Mouse (Mus musculus) ovary, postnatal 36 days (tissue): ENCODE results near the gene Agtr1a.
A peak's percentile ranks its signal among the peaks of the same experiment; 100 is the strongest.

ENCODE experiments used
- DNase-seq: peaks from one replicate; pipeline ENCODE4 v3.0.0; 2022; ENCODE audit warnings: low spot score, mixed read lengths

Gene Agtr1a

DNA sequence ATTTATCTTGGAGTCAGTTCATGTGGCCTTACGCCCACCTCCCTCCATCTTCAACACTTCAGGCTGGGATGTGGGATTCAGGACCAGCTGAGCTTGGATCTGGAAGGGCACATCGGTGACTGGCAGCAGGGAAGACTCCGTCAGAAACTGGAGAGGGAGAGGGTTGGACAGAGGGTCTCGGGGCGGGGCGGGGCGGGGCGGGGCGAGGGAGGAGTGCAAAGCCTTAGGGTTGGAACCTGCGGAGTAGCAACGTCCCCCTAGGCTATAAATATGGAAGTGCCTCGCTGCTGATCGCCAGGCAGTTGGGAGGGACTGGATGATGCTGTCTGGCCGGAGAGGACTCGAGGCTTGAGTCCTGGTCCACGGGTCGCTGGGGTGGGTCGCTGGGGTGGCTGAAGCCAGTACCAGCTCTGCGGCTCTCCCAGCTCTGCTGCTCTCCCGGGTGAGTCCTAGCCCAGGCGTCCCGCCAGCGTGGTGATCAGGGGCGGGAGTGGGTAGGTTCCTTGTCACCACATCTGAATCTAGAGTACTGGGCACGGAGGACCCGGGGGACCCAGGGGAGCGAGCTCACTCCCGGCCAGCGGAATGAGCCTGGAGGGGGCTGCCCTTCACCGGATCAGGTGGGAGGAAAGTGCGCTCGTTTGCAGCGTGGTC is at the start of gene Agtr1a:
TSS of gene Agtr1a (plus strand) at position 294 of the 654 bp plus-strand sequence.
- DNase-seq, result peak; percentile 52

GRCm38 (mm10) chr13:30310221-30310620 is 26.0 kb upstream of the Agtr1a start:
- no peak for DNase-seq

DNA sequence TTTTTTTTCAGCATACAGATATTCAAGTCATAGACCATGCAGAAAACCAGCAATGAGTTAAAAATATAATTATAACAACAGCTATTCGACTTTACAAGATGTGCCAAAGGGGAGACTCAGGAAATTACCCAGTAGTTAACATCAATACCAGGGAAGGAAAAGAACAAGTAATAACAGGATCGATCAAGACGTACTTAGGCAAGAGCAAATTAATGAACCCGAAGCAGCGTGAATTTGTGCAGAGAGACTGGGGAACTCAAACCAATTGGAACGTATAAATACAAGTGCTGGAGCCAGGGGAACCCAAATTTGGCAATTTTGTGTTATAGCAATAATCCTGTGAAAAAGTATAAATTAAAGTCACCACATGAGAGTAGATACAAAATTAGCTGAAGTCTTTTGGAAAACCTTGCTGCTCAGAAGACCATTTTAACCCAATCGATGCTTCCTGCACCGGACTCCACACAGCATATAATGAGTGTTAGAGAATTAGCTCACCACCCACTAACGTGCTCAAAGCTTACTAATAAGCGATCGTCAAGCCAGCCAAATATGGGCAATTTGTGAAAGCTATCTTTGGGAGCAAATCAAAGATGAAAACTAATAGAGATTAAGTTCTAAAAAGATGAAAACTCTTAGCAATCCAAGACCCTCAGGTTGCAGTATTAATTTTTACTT is 11.4 kb upstream of the Agtr1a start:
- DNase-seq, result no peak

DNA sequence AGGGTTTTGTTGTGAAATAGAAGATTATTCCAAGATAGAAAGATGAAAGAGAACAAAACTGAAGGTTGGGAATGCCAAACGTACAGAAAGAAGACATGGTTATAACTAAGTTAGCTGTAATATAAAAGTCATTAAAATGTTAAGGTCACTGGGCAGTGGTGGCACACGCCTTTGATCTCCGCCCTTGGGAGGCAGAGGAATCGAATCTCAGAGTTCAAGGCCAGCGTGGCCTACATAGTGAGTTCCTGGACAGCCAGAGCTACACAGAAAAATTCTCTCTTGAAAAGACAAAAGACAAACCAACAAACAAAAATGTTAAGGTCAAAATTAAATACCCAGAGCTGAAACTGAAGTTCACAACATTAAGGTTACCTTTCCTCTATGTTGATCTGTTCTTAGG is 5.2 kb upstream of the Agtr1a start:
- DNase-seq, result no peak

DNA sequence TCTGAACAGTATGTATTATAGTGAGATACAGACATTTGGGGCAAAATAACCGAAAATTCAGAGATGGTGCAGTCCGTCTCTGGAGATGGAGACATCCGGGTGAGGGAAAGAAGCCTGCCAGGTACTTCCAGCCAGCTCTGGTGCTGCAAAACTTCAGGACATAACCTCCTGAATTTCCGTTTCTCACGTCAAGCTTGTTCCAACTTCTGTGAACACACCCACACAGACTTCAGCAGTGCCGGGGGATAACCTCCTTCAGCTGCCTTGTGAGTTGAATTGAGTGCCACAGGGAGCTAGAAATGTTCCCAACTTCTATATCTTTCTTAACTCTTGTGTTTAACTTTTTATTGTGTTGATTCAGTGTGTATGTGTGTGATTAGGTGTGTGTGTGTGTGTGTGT is 4.4 kb upstream of the Agtr1a start:
- no peak for DNase-seq

GRCm38 (mm10) chr13:30332581-30332980 is 3.7 kb upstream of the Agtr1a start:
- DNase-seq, result no peak

GRCm38 (mm10) chr13:30334667-30335066 is 1.6 kb upstream of the Agtr1a start:
- no peak for DNase-seq

DNA sequence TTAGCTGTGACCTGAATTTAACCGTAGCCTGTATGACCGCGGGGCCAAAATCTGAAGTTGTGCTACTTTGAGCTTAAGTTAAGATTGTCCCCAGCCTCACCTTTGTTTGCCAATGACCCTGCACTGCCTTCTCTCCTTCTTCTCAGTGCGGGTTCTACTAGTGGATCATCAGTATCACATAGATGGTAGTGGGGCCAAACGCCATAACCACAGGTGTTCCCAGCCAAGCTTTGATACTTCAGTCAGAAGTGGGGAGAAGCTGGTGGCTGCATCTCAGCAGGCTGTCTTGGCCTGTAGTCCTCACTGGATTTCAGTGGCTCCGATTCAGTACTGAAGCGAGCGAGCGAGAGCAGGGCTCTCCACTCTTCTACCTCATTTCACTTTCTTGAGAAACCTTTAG is 672 bp downstream of the Agtr1a start:
- no peak for DNase-seq

DNA sequence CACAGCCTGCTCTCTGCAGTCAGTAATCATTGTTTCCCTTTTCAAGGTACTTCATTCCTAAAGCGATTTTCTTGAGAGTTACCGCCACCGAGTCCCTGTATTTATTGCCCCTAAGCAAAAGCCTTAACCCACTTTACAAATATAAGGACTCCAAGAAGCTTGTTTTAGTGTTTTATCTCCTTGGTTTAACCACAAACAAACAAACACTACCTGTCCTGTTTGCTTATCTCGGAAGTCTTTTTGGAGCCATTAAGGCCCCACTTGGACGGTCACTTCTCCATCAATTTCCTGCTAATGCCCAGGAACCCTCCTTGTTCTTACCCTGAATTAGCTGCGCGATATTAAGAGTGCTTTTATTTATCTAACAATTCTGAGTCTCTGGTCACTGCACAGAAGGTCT is 1.4 kb downstream of the Agtr1a start:
- no peak for DNase-seq

- no peak for DNase-seq
Measured at GRCm38 (mm10) chr13:30338576-30338975, 2.3 kb downstream of the Agtr1a start.

- DNase-seq, result no peak
Measured at GRCm38 (mm10) chr13:30339927-30340326, 3.7 kb downstream of the Agtr1a start.

DNA sequence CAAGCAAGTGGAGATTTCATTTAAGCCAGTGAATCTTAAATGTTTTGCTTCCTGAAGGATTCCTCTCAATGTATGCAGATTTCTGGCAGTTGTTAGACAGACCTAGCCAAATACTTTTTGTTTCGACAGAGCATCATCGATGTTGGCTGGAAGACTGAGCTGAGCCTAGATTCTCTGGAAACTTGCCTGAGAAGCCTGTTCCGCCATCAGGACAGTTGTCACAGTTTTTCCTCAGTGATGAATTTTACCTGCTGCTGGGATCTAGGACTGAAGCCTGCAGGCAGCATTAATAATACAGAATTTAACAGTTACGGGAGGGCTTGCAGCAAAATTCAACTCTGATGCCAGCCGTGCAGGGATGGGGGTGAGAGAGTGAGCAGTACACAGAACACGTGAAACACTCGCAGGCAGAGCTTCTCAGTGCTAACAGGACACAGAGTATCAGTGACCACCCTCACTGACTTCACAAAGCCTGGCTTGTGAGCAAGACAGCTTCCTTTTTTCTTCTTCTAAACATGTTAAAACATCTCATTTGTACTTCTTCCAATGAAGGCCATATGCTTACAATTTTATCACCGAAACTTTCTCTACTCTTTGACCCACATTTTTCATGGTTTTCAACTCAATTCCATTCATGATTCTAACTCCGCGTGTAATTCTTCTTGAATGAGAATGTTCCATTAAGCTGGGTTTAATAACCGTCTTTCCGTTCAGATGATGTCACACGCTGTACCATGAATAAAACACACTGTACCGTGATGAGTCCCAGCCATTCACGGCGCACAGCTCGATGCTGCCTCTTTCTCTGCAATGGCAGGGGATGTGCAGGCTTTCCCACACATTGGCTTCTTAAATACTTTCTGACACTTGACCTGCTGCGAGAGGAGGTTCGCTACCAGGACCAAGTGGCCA is 6.0 kb downstream of the Agtr1a start:
- DNase-seq, result no peak

DNA sequence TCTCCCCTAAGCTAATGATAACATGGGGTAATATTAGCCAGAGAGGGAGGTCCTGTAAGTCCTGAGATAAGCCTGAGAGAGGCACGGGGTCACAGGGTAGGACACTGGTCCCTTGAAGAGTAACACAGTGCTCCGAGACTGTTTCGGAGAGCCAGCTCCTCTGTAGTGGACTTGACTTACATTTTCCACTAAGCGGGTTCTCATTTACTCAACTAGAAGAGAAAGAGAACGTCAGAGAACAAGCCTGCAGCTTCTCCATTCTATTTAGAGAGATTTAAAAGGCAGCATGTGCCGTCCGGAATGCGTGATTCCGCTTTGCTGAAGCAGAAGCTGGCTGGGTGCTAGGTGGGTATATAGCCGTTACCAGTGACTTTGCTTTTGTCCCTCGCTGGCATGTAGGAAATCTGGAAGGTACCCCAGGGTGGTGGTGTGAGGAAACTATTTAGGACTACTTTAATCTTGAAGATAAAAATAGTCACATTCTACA is 9.2 kb downstream of the Agtr1a start:
- no peak for DNase-seq

DNA sequence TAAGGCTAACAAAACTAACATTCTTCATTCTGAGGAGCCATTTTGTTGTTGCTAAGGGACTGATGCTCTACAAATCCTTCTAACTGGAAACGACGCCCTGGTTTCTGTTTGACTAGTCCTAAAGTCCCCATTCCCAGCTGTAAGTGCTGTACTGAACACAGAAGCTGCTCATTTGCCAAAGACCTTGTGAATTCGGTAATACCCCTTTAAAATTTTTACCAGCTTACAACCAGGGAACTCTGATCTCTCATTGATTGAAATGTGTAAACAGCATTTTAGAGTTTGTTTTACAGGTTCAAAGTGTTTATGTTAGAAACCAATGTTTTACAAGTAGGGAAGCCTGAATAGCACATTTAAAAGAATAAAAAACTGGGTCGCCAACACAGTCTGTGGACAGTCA is 10.6 kb downstream of the Agtr1a start:
- no peak for DNase-seq

DNA sequence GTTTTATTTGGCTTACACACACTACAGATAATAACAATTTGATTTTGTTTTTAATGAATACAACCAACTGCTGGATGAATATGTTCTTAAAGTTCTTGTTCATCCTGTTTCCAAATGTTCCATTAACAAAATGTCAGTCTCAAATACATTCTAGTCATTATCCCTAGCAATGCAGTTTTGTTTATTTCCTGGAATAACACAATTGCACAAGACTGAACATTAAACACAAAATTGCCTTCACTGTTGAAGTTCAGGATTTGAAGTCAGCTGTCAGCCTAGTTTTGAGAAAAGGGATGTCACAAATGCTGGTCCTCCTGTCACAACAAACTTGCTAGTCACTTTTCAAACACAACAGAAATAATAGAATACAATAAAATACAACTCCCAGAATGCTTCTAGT is 12.1 kb downstream of the Agtr1a start:
- no peak for DNase-seq

- no peak for DNase-seq
Measured at GRCm38 (mm10) chr13:30351966-30352365, 15.7 kb downstream of the Agtr1a start.

- DNase-seq, result no peak
Measured at GRCm38 (mm10) chr13:30354991-30355580, 18.8 kb downstream of the Agtr1a start.

GRCm38 (mm10) chr13:30355979-30356378 is 19.7 kb downstream of the Agtr1a start:
- DNase-seq, result no peak

GRCm38 (mm10) chr13:30358456-30359168 is 22.4 kb downstream of the Agtr1a start:
- DNase-seq, result no peak

GRCm38 (mm10) chr13:30359886-30360285 is 23.6 kb downstream of the Agtr1a start:
- no peak for DNase-seq

- DNase-seq, result no peak
Measured at GRCm38 (mm10) chr13:30361002-30361401, 24.8 kb downstream of the Agtr1a start.

DNA sequence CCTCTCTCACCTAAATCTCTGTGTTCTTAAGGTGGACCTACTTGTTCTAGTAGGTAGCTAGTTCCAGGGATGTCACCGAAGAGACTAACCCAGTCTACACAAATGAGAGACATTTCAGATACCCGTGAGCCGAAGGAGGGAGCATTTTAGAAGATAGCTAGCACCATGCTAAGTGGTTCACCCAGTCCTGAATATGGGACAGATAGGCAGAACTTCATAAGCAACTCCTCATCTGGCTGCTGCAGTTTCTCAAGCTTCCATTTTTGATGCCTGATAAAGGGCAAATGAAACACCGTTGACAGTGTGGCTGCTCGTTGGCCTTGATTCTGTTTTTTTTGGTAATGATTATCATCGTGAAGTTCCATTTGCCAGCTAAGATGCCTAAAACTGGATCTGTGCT is 25.8 kb downstream of the Agtr1a start:
- DNase-seq, result no peak
